Mouse (Mus musculus) heart, embryonic 11.5 days (tissue): ENCODE data around the gene Adssl1. TPM values are rescaled to one million over a fixed set of nuclear protein-coding genes. Genes with fewer than 3 reads are reported as not detected.

Experiments used
- ATAC-seq: fragments of 200-750 bp; cut with Nextera tagmentation; replicated peaks from 2 replicates; pipeline ENCODE4 v1.8.0; 2017; ENCODE audit warnings: moderate library complexity; ENCODE audit not compliant: insufficient number of reproducible peaks, low FRiP score, low TSS enrichment
- H3K27ac ChIP-seq: fragments of 300-500 bp; sonication (generic); 2 replicates; pipeline ENCODE4 v1.5.1; 2014; ENCODE audit warnings: mild to moderate bottlenecking, low read depth, low read length
- H3K27me3 ChIP-seq: fragments of 300-500 bp; sonication (generic); 2 replicates; pipeline ENCODE4 v1.6.1; 2014; ENCODE audit warnings: mild to moderate bottlenecking, low read length, mixed read lengths; ENCODE audit not compliant: control insufficient read depth, insufficient read depth
- H3K36me3 ChIP-seq: fragments of 300-500 bp; sonication (generic); 2 replicates; pipeline ENCODE4 v1.6.1; 2014; ENCODE audit warnings: mild to moderate bottlenecking, low read length, moderate library complexity, mixed read lengths; ENCODE audit not compliant: control insufficient read depth, insufficient read depth
- H3K4me1 ChIP-seq: fragments of 300-500 bp; sonication (generic); 2 replicates; pipeline ENCODE4 v1.6.1; 2014; ENCODE audit warnings: low read length; ENCODE audit not compliant: control insufficient read depth, insufficient read depth
- H3K4me2 ChIP-seq: fragments of 300-500 bp; sonication (generic); 2 replicates; pipeline ENCODE4 v1.6.1; 2014; ENCODE audit warnings: mild to moderate bottlenecking, moderate library complexity
- H3K4me3 ChIP-seq: fragments of 300-500 bp; sonication (generic); 2 replicates; pipeline ENCODE4 v1.5.1; 2014; ENCODE audit warnings: low read depth, low read length
- H3K9ac ChIP-seq: fragments of 300-500 bp; sonication (generic); 2 replicates; pipeline ENCODE4 v1.6.1; 2014; ENCODE audit warnings: mild to moderate bottlenecking, low read depth, low read length, moderate library complexity
- H3K9me3 ChIP-seq: fragments of 300-500 bp; sonication (generic); replicated peaks from 2 replicates; pipeline ENCODE4 v1.6.1; 2016; ENCODE audit warnings: low read length; ENCODE audit not compliant: control insufficient read depth
- WGBS: fragments of 180-500 bp; shearing (Covaris S2); extraction: QIAGEN DNeasy Blood & Tissue Kit; methylation state at CpG from one replicate; pipeline ENCODE4 v1.1.7; 2014; ENCODE audit not compliant: insufficient replicate concordance; 5-methylcytosine and 5-hydroxymethylcytosine counted together
- polyA plus RNA-seq: library from polyadenylated mRNA; unstranded; fragments of >200 nt; fragmentation: Nextera tagmentation; extraction: Ambion mirVana; gene quantifications from 2 replicates; pipeline ENCODE4 v1.2.1, GENCODE M21; 2014

Adssl1 gene
- polyA plus RNA-seq, 1 experiment from 2014 or later = 73.3 TPM

- ATAC-seq = no peak
- 86% methylated on average over 5 of the region's 5 CpGs for WGBS
- H3K27me3 ChIP-seq = no peaks in the 10 kb centered on the region
- H3K9ac ChIP-seq = no peak overlapping the region
- peaks cover 18% of the 10 kb centered on the region for H3K4me1 ChIP-seq
- no peak overlapping the region for H3K27ac ChIP-seq
- H3K4me3 ChIP-seq = no peak overlapping the region
- peaks cover 11% of the 10 kb centered on the region for H3K36me3 ChIP-seq
- no peak overlapping the region for H3K4me2 ChIP-seq
- H3K9me3 ChIP-seq = no peaks in the 10 kb centered on the region
Measured at GRCm38 (mm10) chr12:112648081-112648480, 28.2 kb downstream of the Adssl1 start.

DNA sequence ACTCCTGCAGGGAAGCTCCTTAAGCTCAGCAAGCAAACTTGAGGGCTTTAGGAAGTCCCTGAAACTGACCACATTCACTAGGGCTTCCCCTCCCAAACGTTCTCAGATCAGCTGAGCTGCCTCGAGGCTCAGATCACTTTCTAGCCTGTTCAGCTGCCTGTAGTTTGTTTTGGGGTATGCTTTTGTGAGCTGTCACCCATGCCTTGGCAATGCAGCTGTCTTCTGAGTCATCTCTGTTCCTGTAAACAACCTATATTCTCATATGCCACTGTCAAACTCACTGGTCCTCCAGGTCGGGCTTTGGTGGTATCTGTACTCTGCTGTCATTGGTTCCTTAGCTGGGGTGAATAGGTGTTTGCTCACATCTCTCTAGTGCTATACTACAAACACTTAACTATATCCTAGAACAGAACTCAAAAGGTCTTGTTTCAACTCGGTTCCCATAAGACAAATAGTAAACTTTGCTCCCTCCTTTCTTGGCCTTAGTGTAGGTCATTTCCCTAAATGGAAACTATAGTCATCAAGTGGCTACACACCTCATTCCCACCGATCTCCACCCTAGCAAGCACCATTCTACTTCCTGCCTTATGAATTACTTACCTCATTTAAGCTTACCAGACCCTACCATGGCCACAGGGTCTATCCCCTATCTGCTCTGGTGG, 32.1 kb downstream of the Adssl1 start:
- no peak for ATAC-seq
- no peak overlapping the region for H3K9ac ChIP-seq
- peaks cover 37% of the 10 kb centered on the region for H3K36me3 ChIP-seq
- H3K4me1 ChIP-seq = peaks cover 20% of the 10 kb centered on the region
- H3K4me2 ChIP-seq = no peak overlapping the region
- H3K9me3 ChIP-seq = no peaks in the 10 kb centered on the region
- WGBS = 84% methylated on average over 5 of the region's 5 CpGs
- no peak overlapping the region for H3K27ac ChIP-seq
- no peaks in the 10 kb centered on the region for H3K27me3 ChIP-seq
- H3K4me3 ChIP-seq = no peak overlapping the region

- peak overlapping the region; percentile 77 for H3K27ac ChIP-seq
- 35% methylated on average over 7 of the region's 7 CpGs for WGBS
- H3K9ac ChIP-seq = 0 out of 2 replicates have a peak overlapping the region, but pooled peaks have one; percentile 16
- no peaks in the 10 kb centered on the region for H3K27me3 ChIP-seq
- H3K9me3 ChIP-seq = no peaks in the 10 kb centered on the region
- peak overlapping the region; percentile 11; the same call in 1 of the 2 replicates for H3K4me2 ChIP-seq
- ATAC-seq = peak; percentile 32; the same call in 1 of the 2 replicates
- H3K4me1 ChIP-seq = peaks cover 20% of the 10 kb centered on the region
- H3K4me3 ChIP-seq = no peak overlapping the region
- peaks cover 45% of the 10 kb centered on the region for H3K36me3 ChIP-seq
Measured at GRCm38 (mm10) chr12:112653157-112653824, 33.4 kb downstream of the Adssl1 start.

DNA sequence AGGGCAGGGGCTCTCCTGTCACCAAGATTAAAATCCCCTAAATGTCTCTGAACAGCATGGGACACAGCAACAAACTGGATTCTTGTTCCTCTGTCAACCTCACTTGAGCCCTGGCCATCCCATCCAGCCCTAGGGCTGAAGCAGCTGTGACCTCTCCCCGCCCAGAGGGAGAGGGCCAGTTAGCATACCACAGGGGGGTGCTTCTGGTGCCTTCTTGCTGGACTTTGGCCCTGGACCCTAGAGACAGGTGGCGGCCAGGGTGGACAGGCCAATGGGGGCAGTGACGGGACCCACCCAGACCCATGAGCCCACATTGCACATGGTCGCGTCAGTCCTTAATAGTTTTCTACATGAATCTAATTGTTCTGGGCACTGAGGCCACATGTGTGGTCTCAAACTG, 34.2 kb downstream of the Adssl1 start:
- Histone ChIP-seq H3K36me3 (peaks cover 53% of the 10 kb centered on the region), H3K9ac (peak overlapping the region; percentile 28; the same call in 1 of the 2 replicates), H3K4me1 (peaks cover 20% of the 10 kb centered on the region), H3K27ac (peak overlapping the region; percentile 77), H3K9me3 (no peaks in the 10 kb centered on the region), H3K4me2 (no peak overlapping the region), H3K27me3 (no peaks in the 10 kb centered on the region), H3K4me3 (no peak overlapping the region)
- no peak for ATAC-seq
- WGBS = 93% methylated on average over 5 of the region's 5 CpGs

GRCm38 (mm10) chr12:112658619-112659018, 38.8 kb downstream of the Adssl1 start:
- no peak overlapping the region for H3K4me2 ChIP-seq
- no peak overlapping the region for H3K4me3 ChIP-seq
- ATAC-seq = no peak
- peaks cover 56% of the 10 kb centered on the region for H3K36me3 ChIP-seq
- WGBS = 91% methylated on average over 7 of the region's 7 CpGs
- no peak overlapping the region for H3K9ac ChIP-seq
- H3K27ac ChIP-seq = no peak overlapping the region
- H3K27me3 ChIP-seq = no peaks in the 10 kb centered on the region
- H3K4me1 ChIP-seq = peaks cover 49% of the 10 kb centered on the region
- H3K9me3 ChIP-seq = no peaks in the 10 kb centered on the region

GRCm38 (mm10) chr12:112659109-112659508, 39.3 kb downstream of the Adssl1 start:
- peaks cover 52% of the 10 kb centered on the region for H3K36me3 ChIP-seq
- peaks cover 48% of the 10 kb centered on the region for H3K4me1 ChIP-seq
- no peak overlapping the region for H3K4me2 ChIP-seq
- no peak overlapping the region for H3K4me3 ChIP-seq
- ATAC-seq = no peak
- no peaks in the 10 kb centered on the region for H3K27me3 ChIP-seq
- H3K27ac ChIP-seq = 0 out of 2 replicates have a peak overlapping the region, but pooled peaks have one; percentile 22
- WGBS = 79% methylated on average over 6 of the region's 6 CpGs
- no peaks in the 10 kb centered on the region for H3K9me3 ChIP-seq
- no peak overlapping the region for H3K9ac ChIP-seq

- H3K27ac ChIP-seq = peak overlapping the region; percentile 92
- peaks cover 54% of the 10 kb centered on the region for H3K4me1 ChIP-seq
- 26% methylated on average over 5 of the region's 5 CpGs for WGBS
- H3K27me3 ChIP-seq = no peaks in the 10 kb centered on the region
- peaks cover 45% of the 10 kb centered on the region for H3K36me3 ChIP-seq
- ATAC-seq = peak; percentile 60
- no peaks in the 10 kb centered on the region for H3K9me3 ChIP-seq
- H3K9ac ChIP-seq = peak overlapping the region; percentile 4
- H3K4me2 ChIP-seq = peak overlapping the region; percentile 40
- no peak overlapping the region for H3K4me3 ChIP-seq
Measured at GRCm38 (mm10) chr12:112660576-112661326, 40.9 kb downstream of the Adssl1 start.

DNA sequence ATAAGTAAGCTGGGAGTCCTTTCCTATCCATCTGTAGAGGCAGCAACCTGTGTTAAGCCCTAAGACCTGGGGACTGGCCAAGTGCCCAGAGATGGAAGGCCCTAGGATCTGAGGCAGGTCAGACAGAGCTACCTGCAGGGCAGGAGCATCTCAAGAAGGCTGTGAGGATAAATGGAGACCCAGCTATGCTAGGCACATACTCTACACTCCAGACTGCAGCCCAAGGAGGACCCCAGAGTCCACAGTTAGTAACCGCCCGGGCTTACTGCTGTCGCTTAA, 41.4 kb downstream of the Adssl1 start:
- peaks cover 42% of the 10 kb centered on the region for H3K36me3 ChIP-seq
- no peaks in the 10 kb centered on the region for H3K9me3 ChIP-seq
- peak overlapping the region; percentile 30; the same call in 1 of the 2 replicates for H3K9ac ChIP-seq
- H3K27ac ChIP-seq = peak overlapping the region; percentile 92
- H3K4me2 ChIP-seq = peak overlapping the region; percentile 40
- ATAC-seq = no peak
- H3K4me1 ChIP-seq = peaks cover 59% of the 10 kb centered on the region
- 52% methylated on average over 3 of the region's 3 CpGs for WGBS
- H3K27me3 ChIP-seq = no peaks in the 10 kb centered on the region
- H3K4me3 ChIP-seq = no peak overlapping the region
